Mouse (Mus musculus) Patski (cell line): ENCODE results near the gene Daxx. TPM values are rescaled to one million over a fixed set of nuclear protein-coding genes. Genes with fewer than 3 reads are reported as not detected.

ENCODE experiments used
- ATAC-seq: fragments of 100-300 bp; one replicate; pipeline ENCODE4 v1.8.0; 2021
- CTCF ChIA-PET: fragments of 350-600 bp; sonication (Branson Sonifier 250); formaldehyde crosslinking; loops from one replicate; lab custom pipeline; 2022; ENCODE audit warnings: inconsistent platforms; lab: Charles Lee
- POLR2A ChIA-PET: fragments of 350-600 bp; sonication (Branson Sonifier 250); formaldehyde crosslinking; loops from one replicate; lab custom pipeline; 2022; ENCODE audit warnings: antibody characterized with exemption, inconsistent platforms; lab: Charles Lee
- DNase-seq: peaks from one replicate; pipeline ENCODE4 v3.0.0-alpha.2; 2011; ENCODE audit warnings: low read depth, low spot score
- H3K27me3 ChIP-seq: fragments of 371-371 bp; one replicate; pipeline ENCODE4 v1.5.1; 2021
- CTCF ChIP-seq: fragments of 100-300 bp; IDR thresholded peaks from one replicate; pipeline ENCODE4 v1.5.1; 2021
- in situ Hi-C: fragments of 300-500 bp; cut with MboI; formaldehyde crosslinking; loops from 3 replicates; pipeline ENCODE4 v1.11.1; 2018; ENCODE audit warnings: low pct_unique_long_range_greater_than_20kb, mixed read lengths
- polyA plus RNA-seq: library from polyadenylated mRNA; unstranded; gene quantifications from one replicate; pipeline ENCODE4 v1.2.3, GENCODE M21; 2021

Daxx gene
- polyA plus RNA-seq, 1 experiment from 2014 or later = 37.4 TPM

DNA sequence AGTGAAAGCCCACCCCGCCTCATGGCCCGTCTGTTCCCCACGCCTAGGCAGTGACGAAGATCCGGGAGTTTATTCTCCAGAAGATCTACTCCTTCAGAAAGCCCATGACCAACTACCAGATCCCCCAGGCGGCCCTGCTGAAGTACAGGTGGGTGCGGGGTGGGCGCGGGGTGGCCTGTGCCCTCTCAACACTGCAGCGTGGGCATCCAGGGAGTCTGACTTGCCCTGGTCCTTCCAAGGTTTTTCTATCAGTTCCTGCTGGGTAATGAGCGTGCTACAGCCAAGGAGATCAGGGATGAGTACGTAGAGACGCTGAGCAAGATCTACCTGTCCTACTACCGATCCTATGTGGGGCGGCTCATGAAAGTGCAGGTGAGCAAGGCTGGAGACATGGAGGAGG, 50.7 kb downstream of the Daxx start:
- ChIA-PET CTCF (no interaction called here), POLR2A (no interaction called here)
- in situ Hi-C loops = loop anchor here (10.0 kb wide), 1 partner anchor 1345 kb away; no protein-coding TSS in a partner anchor
- no peak for DNase-seq
- ATAC-seq = no peak
- no peaks in the 10 kb centered on the region for H3K27me3 ChIP-seq
- no peak for TF ChIP-seq CTCF

DNA sequence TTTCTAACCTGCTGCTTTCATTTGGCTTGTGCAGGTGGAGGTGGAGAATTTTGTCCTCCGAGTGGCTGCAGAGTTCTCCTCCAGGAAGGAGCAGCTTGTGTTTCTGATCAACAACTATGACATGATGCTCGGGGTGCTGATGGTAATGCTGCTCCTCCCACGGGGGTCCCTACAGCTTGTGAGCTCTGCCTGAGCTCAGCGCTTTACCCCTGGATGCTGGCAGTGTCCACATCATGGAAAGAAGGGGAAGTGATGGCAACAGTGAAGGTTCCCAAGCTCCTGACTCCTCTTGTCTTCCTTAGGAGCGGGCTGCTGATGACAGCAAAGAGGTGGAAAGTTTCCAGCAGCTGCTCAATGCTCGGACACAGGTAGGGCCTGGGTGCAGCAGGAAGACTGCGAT, 53.7 kb downstream of the Daxx start:
- H3K27me3 ChIP-seq = no peaks in the 10 kb centered on the region
- DNase-seq = no peak
- TF ChIP-seq CTCF = no peak
- ChIA-PET POLR2A (no interaction called here), CTCF (interaction anchor here (0.8 kb wide), 1 partner anchor 41 kb away, joined by 3 read pairs; no protein-coding TSS in a partner anchor)
- in situ Hi-C loops = loop anchor here (10.0 kb wide), 1 partner anchor 1342 kb away; no protein-coding TSS in a partner anchor
- ATAC-seq = no peak

Other genes starting within 250 kb of the Daxx start
- gene Hnrnpm, start 222.6 kb upstream of the Daxx start, polyA plus RNA-seq = 248 TPM
- gene March2, start 190.7 kb upstream of the Daxx start, polyA plus RNA-seq = 77.2 TPM
- gene Rab11b, start 148.9 kb upstream of the Daxx start, polyA plus RNA-seq = 222 TPM
- gene Angptl4, start 127.6 kb upstream of the Daxx start, polyA plus RNA-seq = 1.8 TPM
- 4.1 TPM for gene Kank3, start 98.9 kb upstream of the Daxx start, polyA plus RNA-seq
- 1,207 TPM for gene Rps28, start 84.9 kb upstream of the Daxx start, polyA plus RNA-seq
- gene Ndufa7, start 84.8 kb upstream of the Daxx start, polyA plus RNA-seq = 361 TPM
- gene Cd320, start 66.3 kb upstream of the Daxx start, polyA plus RNA-seq = 43.1 TPM
- not detected for gene Gm7029, start 35.6 kb upstream of the Daxx start, polyA plus RNA-seq
- gene Kifc1, start 18.8 kb upstream of the Daxx start, polyA plus RNA-seq = 54.0 TPM
- not detected for gene Platr17, start 4.3 kb upstream of the Daxx start, polyA plus RNA-seq
- 155 TPM for gene Tapbp, start 6.5 kb downstream of the Daxx start, polyA plus RNA-seq
- gene Zbtb22, start 6.5 kb downstream of the Daxx start, polyA plus RNA-seq = 30.7 TPM
- gene Rgl2, start 20.1 kb downstream of the Daxx start, polyA plus RNA-seq = 59.6 TPM
- 115 TPM for gene Pfdn6, start 30.9 kb downstream of the Daxx start, polyA plus RNA-seq
- 35.8 TPM for gene Wdr46, start 31.2 kb downstream of the Daxx start, polyA plus RNA-seq
- 2.8 TPM for gene B3galt4, start 42.1 kb downstream of the Daxx start, polyA plus RNA-seq
- 56.9 TPM for gene Vps52, start 46.4 kb downstream of the Daxx start, polyA plus RNA-seq
- 1,854 TPM for gene Rps18, start 46.6 kb downstream of the Daxx start, polyA plus RNA-seq
- 79.5 TPM for gene H2-K1, start 90.9 kb downstream of the Daxx start, polyA plus RNA-seq
- 31.1 TPM for gene Ring1, start 115.3 kb downstream of the Daxx start, polyA plus RNA-seq
- gene H2-Ke6, start 118.6 kb downstream of the Daxx start, polyA plus RNA-seq = 49.3 TPM
- gene Slc39a7, start 122.3 kb downstream of the Daxx start, polyA plus RNA-seq = 189 TPM
- gene Rxrb, start 122.4 kb downstream of the Daxx start, polyA plus RNA-seq = 57.1 TPM
- 0.60 TPM for gene Col11a2, start 130.0 kb downstream of the Daxx start, polyA plus RNA-seq
- not detected for gene H2-Oa, start 182.9 kb downstream of the Daxx start, polyA plus RNA-seq
- gene H2-DMa, start 210.1 kb downstream of the Daxx start, polyA plus RNA-seq = 17.1 TPM
- gene Brd2, start 213.2 kb downstream of the Daxx start, polyA plus RNA-seq = 239 TPM
- 8.2 TPM for gene H2-DMb2, start 233.9 kb downstream of the Daxx start, polyA plus RNA-seq
- gene H2-DMb1, start 243.7 kb downstream of the Daxx start, polyA plus RNA-seq = 36.6 TPM